Mouse (Mus musculus) small intestine, adult 2 months (tissue): ENCODE measurements at regions not wholly inside any gene's neighbourhood (a gene's known extent, or its start where the extent isn't known, plus 50 kb on each side); places are given as distances from the start of the nearest gene placed in this dataset.

Experiments used
- CTCF ChIP-seq: fragments of 200-500 bp; IDR thresholded peaks from 2 replicates; pipeline ENCODE4 v1.5.1; 2012; ENCODE audit warnings: low read depth, mild to moderate bottlenecking, control low read depth, inconsistent platforms, low read length, moderate library complexity, mixed read lengths; ENCODE audit not compliant: insufficient replicate concordance, insufficient read length; ENCODE audit errors: extremely low read depth
- POLR2A ChIP-seq: fragments of 200-500 bp; IDR thresholded peaks from 2 replicates; pipeline ENCODE4 v1.6.1; 2012; ENCODE audit warnings: low read depth, mild to moderate bottlenecking, control low read depth, inconsistent platforms, low read length, moderate library complexity

GRCm38 (mm10) chr3:54592064-54592463 is 100.5 kb upstream of the Supt20 start:
- TF ChIP-seq CTCF (no peak), POLR2A (no peak)
